Mouse (Mus musculus): ENCODE measurements around the gene Sfxn3. TPM values are rescaled to one million over a fixed set of nuclear protein-coding genes. Genes with fewer than 3 reads are reported as not detected.
A peak's percentile ranks its signal among the peaks of the same experiment; 100 is the strongest.

Gene Sfxn3
- polyA plus RNA-seq, 1 experiment from 2014 or later: 19.6 TPM

- no peak overlapping the region for H3K27ac ChIP-seq (replicated peaks)
- H3K9me3 ChIP-seq: no peaks in the 10 kb centered on the region
- H3K4me1 ChIP-seq: peaks cover 43% of the 10 kb centered on the region
- no peak overlapping the region for H3K4me2 ChIP-seq
- H3K4me3 ChIP-seq: no peak overlapping the region
- no peak overlapping the region for H3K9ac ChIP-seq
- H3K36me3 ChIP-seq: peaks cover 44% of the 10 kb centered on the region
- 76% methylated on average over 8 of the region's 8 CpGs for WGBS
- H3K27me3 ChIP-seq (replicated peaks): no peaks in the 10 kb centered on the region
- ATAC-seq (ENCODE audit: extremely low read depth, insufficient number of reproducible peaks, low FRiP score, low TSS enrichment): no peak
These were observed 35.1 kb upstream of the Sfxn3 start for GRCm38 (mm10) chr19:45012219-45012618.

- Histone ChIP-seq H3K27ac (replicated peaks) (no peak overlapping the region), H3K4me1 (peaks cover 39% of the 10 kb centered on the region), H3K9ac (peak overlapping the region; percentile 30; the same call in 1 of the 2 replicates), H3K4me3 (no peak overlapping the region), H3K9me3 (no peaks in the 10 kb centered on the region), H3K27me3 (replicated peaks) (no peaks in the 10 kb centered on the region), H3K4me2 (no peak overlapping the region), H3K36me3 (peaks cover 44% of the 10 kb centered on the region)
- ATAC-seq (ENCODE audit: extremely low read depth, insufficient number of reproducible peaks, low FRiP score, low TSS enrichment): no peak
- WGBS: 37% methylated on average over 6 of the region's 6 CpGs
These were observed 34.7 kb upstream of the Sfxn3 start for GRCm38 (mm10) chr19:45012636-45013035.

- no peaks in the 10 kb centered on the region for H3K27me3 ChIP-seq (replicated peaks)
- peak overlapping the region; percentile 98 for H3K9ac ChIP-seq
- no peak for ATAC-seq (ENCODE audit: extremely low read depth, insufficient number of reproducible peaks, low FRiP score, low TSS enrichment)
- H3K36me3 ChIP-seq: peaks cover 36% of the 10 kb centered on the region
- no peak overlapping the region for H3K4me3 ChIP-seq
- WGBS: 61% methylated on average over 6 of the region's 6 CpGs
- peak overlapping the region; percentile 98 for H3K4me2 ChIP-seq
- H3K27ac ChIP-seq (replicated peaks): peak overlapping the region; percentile 100
- H3K9me3 ChIP-seq: no peaks in the 10 kb centered on the region
- H3K4me1 ChIP-seq: peaks cover 34% of the 10 kb centered on the region
These were observed 33.6 kb upstream of the Sfxn3 start for GRCm38 (mm10) chr19:45013581-45014225.

GRCm38 (mm10) chr19:45014335-45014971 lies 32.9 kb upstream of the Sfxn3 start, which contains the start of gene Lzts2:
Gene Lzts2, plus strand, starts transcription at chr19:45014414.
- Histone ChIP-seq H3K27ac (replicated peaks) (peak within 1 kb of the TSS; percentile 100), H3K27me3 (replicated peaks) (no peaks in the 10 kb centered on the region), H3K4me1 (peaks cover 42% of the 10 kb centered on the region), H3K36me3 (peaks cover 30% of the 10 kb centered on the region), H3K4me2 (peak within 1 kb of the TSS; percentile 98), H3K4me3 (peak within 1 kb of the TSS; percentile 85), H3K9me3 (no peaks in the 10 kb centered on the region), H3K9ac (peak within 1 kb of the TSS; percentile 98)
- 3% methylated on average over 10 of the region's 10 CpGs for WGBS
- ATAC-seq (ENCODE audit: extremely low read depth, insufficient number of reproducible peaks, low FRiP score, low TSS enrichment): no peak

GRCm38 (mm10) chr19:45014981-45015402 lies 32.3 kb upstream of the Sfxn3 start:
- under 1% methylated on average over 25 of the region's 25 CpGs for WGBS
- H3K4me1 ChIP-seq: peaks cover 47% of the 10 kb centered on the region
- peak overlapping the region; percentile 98 for H3K9ac ChIP-seq
- H3K4me3 ChIP-seq: peak overlapping the region; percentile 85
- peak; percentile 19; the same call in 1 of the 2 replicates for ATAC-seq (ENCODE audit: extremely low read depth, insufficient number of reproducible peaks, low FRiP score, low TSS enrichment)
- peaks cover 30% of the 10 kb centered on the region for H3K36me3 ChIP-seq
- H3K9me3 ChIP-seq: no peaks in the 10 kb centered on the region
- H3K27me3 ChIP-seq (replicated peaks): no peaks in the 10 kb centered on the region
- H3K4me2 ChIP-seq: peak overlapping the region; percentile 98
- H3K27ac ChIP-seq (replicated peaks): peak overlapping the region; percentile 100

- under 1% methylated on average over 34 of the region's 34 CpGs for WGBS
- Histone ChIP-seq H3K9me3 (no peaks in the 10 kb centered on the region), H3K4me2 (peak overlapping the region; percentile 98), H3K9ac (peak overlapping the region; percentile 98), H3K4me1 (peaks cover 54% of the 10 kb centered on the region), H3K27me3 (replicated peaks) (no peaks in the 10 kb centered on the region), H3K27ac (replicated peaks) (peak overlapping the region; percentile 100), H3K4me3 (peak overlapping the region; percentile 85), H3K36me3 (peaks cover 28% of the 10 kb centered on the region)
- ATAC-seq (ENCODE audit: extremely low read depth, insufficient number of reproducible peaks, low FRiP score, low TSS enrichment): peak; percentile 39
These were observed 31.6 kb upstream of the Sfxn3 start for GRCm38 (mm10) chr19:45015518-45016281.

GRCm38 (mm10) chr19:45016341-45017215 lies 30.7 kb upstream of the Sfxn3 start:
- H3K9ac ChIP-seq: peak overlapping the region; percentile 98
- no peaks in the 10 kb centered on the region for H3K9me3 ChIP-seq
- peak overlapping the region; percentile 98 for H3K4me2 ChIP-seq
- H3K36me3 ChIP-seq: peaks cover 26% of the 10 kb centered on the region
- peak overlapping the region; percentile 100 for H3K27ac ChIP-seq (replicated peaks)
- peaks cover 63% of the 10 kb centered on the region for H3K4me1 ChIP-seq
- WGBS: under 1% methylated on average over 17 of the region's 18 CpGs
- peak; percentile 10; the same call in 1 of the 2 replicates for ATAC-seq (ENCODE audit: extremely low read depth, insufficient number of reproducible peaks, low FRiP score, low TSS enrichment)
- H3K4me3 ChIP-seq: peak overlapping the region; percentile 85
- no peaks in the 10 kb centered on the region for H3K27me3 ChIP-seq (replicated peaks)

- H3K4me3 ChIP-seq: peak overlapping the region; percentile 85
- H3K9ac ChIP-seq: peak overlapping the region; percentile 98
- ATAC-seq (ENCODE audit: extremely low read depth, insufficient number of reproducible peaks, low FRiP score, low TSS enrichment): peak; percentile 26; the same call in 1 of the 2 replicates
- H3K4me2 ChIP-seq: peak overlapping the region; percentile 98
- 0% methylated on average over 21 of the region's 27 CpGs for WGBS
- peak overlapping the region; percentile 100 for H3K27ac ChIP-seq (replicated peaks)
- no peaks in the 10 kb centered on the region for H3K9me3 ChIP-seq
- no peaks in the 10 kb centered on the region for H3K27me3 ChIP-seq (replicated peaks)
- peaks cover 69% of the 10 kb centered on the region for H3K4me1 ChIP-seq
- H3K36me3 ChIP-seq: peaks cover 26% of the 10 kb centered on the region
These were observed 30.0 kb upstream of the Sfxn3 start for GRCm38 (mm10) chr19:45017216-45017771.

- under 1% methylated on average over 37 of the region's 48 CpGs for WGBS
- H3K27me3 ChIP-seq (replicated peaks): no peaks in the 10 kb centered on the region
- peak overlapping the region; percentile 100 for H3K27ac ChIP-seq (replicated peaks)
- no peaks in the 10 kb centered on the region for H3K9me3 ChIP-seq
- ATAC-seq (ENCODE audit: extremely low read depth, insufficient number of reproducible peaks, low FRiP score, low TSS enrichment): peak; percentile 71
- H3K9ac ChIP-seq: peak overlapping the region; percentile 98
- peak overlapping the region; percentile 85 for H3K4me3 ChIP-seq
- H3K4me1 ChIP-seq: peaks cover 70% of the 10 kb centered on the region
- peaks cover 29% of the 10 kb centered on the region for H3K36me3 ChIP-seq
- peak overlapping the region; percentile 98 for H3K4me2 ChIP-seq
These were observed 29.4 kb upstream of the Sfxn3 start for GRCm38 (mm10) chr19:45017909-45018308.

- no peak for ATAC-seq (ENCODE audit: extremely low read depth, insufficient number of reproducible peaks, low FRiP score, low TSS enrichment)
- Histone ChIP-seq H3K4me3 (peak overlapping the region; percentile 85), H3K27me3 (replicated peaks) (no peaks in the 10 kb centered on the region), H3K27ac (replicated peaks) (peak overlapping the region; percentile 100), H3K4me2 (peak overlapping the region; percentile 98), H3K36me3 (peaks cover 33% of the 10 kb centered on the region), H3K4me1 (peaks cover 65% of the 10 kb centered on the region), H3K9me3 (no peaks in the 10 kb centered on the region), H3K9ac (peak overlapping the region; percentile 98)
- 1% methylated on average over 11 of the region's 13 CpGs for WGBS
These were observed 28.9 kb upstream of the Sfxn3 start for GRCm38 (mm10) chr19:45018351-45018831.

Measured in heart, embryonic 13.5 days (tissue).